ENCODE assay signal across 10 mouse cellular contexts in genomic region chr13:20181321-20181720, GRCm38 (mm10).
DNase-seq lines count a peak whose midpoint lies in the region; ATAC-seq and TF ChIP-seq lines count a peak whose summit lies in the region.
"Had no signal": no experiment of that assay in that cellular context is flagged by ENCODE, and none has a peak within 500 bp of the region (broad histone marks: within the 10 kb centered on the region; RNA-seq: fewer than 3 reads in every experiment).

No protein-coding gene starts in this region.

- no peaks in the 10 kb centered on the region for H3K27me3 ChIP-seq in kidney, embryonic 14.5 days (ENCODE audit: control insufficient read depth, insufficient read depth, low read length)
- H3K27me3 ChIP-seq in thymus, adult 2 months (ENCODE audit: control insufficient read depth, insufficient read depth, low read length) = no peaks in the 10 kb centered on the region
- H3K27me3 ChIP-seq: hindbrain, embryonic 15.5 days; limb, embryonic 13.5 days had no signal

- no peak overlapping the region for H3K9ac ChIP-seq in kidney, embryonic 14.5 days (ENCODE audit: low read depth, low read length)
- H3K9ac ChIP-seq: hindbrain, embryonic 15.5 days; limb, embryonic 13.5 days had no signal

- peak; percentile 61 for DNase-seq in 3T3-L1 (ENCODE audit: low read depth, low spot score)
- DNase-seq in B cell, adult 2 months = peak; percentile 28 to 30
- peak; percentile 62 to 90 for DNase-seq in heart, adult 9 months (ENCODE audit: low spot score in 2 of 2)
- DNase-seq in urinary bladder, postnatal 4 days (ENCODE audit: low spot score in 2 of 2) = no peak
- DNase-seq in frontal cortex, adult 2 months (ENCODE audit: extremely low spot score in 1 of 2, low spot score in 1 of 2) = no peak
- DNase-seq in thymus, adult 2 months = no peak
- DNase-seq: cerebellum, adult 11 months had no signal

- H3K4me1 ChIP-seq in kidney, embryonic 14.5 days (ENCODE audit: control insufficient read depth, insufficient read depth, low read length) = peaks cover 15% of the 10 kb centered on the region; the same call in 1 of the 2 replicates
- peaks cover 19% of the 10 kb centered on the region for H3K4me1 ChIP-seq in thymus, adult 2 months (replicated peaks; ENCODE audit: control insufficient read depth, insufficient read depth, low read length)

- H3K36me3 ChIP-seq in kidney, embryonic 14.5 days (ENCODE audit: control insufficient read depth, insufficient read depth, low read length) = no peaks in the 10 kb centered on the region
- H3K36me3 ChIP-seq in thymus, adult 2 months (ENCODE audit: control insufficient read depth, insufficient read depth, low read length) = no peaks in the 10 kb centered on the region
- H3K36me3 ChIP-seq: hindbrain, embryonic 15.5 days; limb, embryonic 13.5 days had no signal

- TF ChIP-seq CTCF in thymus, adult 2 months (IDR thresholded peaks at IDR 0.05; ENCODE audit: borderline replicate concordance, control insufficient read depth, extremely low read depth, insufficient read depth, low read length, poor library complexity) = no peak

- no peak for TF ChIP-seq POLR2A in thymus, adult 2 months (IDR thresholded peaks at IDR 0.05; ENCODE audit: control insufficient read depth, extremely low read depth, insufficient read depth, low read length, poor library complexity)

- 31% methylated on average over 4 of the region's 4 CpGs for WGBS in kidney, embryonic 14.5 days
- 69% methylated on average over 4 of the region's 4 CpGs for WGBS in thymus, adult 2 months

- no peak overlapping the region for H3K27ac ChIP-seq in kidney, embryonic 14.5 days (ENCODE audit: low read depth, low read length)
- no peak overlapping the region for H3K27ac ChIP-seq in thymus, adult 2 months (ENCODE audit: control insufficient read depth, insufficient read depth, low read length)
- H3K27ac ChIP-seq: hindbrain, embryonic 15.5 days had no signal

- no peaks in the 10 kb centered on the region for H3K9me3 ChIP-seq in kidney, embryonic 14.5 days (ENCODE audit: control insufficient read depth, low read length)
- H3K9me3 ChIP-seq: hindbrain, embryonic 15.5 days; limb, embryonic 13.5 days had no signal

- peak; percentile 45; the same call in 1 of the 2 replicates for ATAC-seq in kidney, embryonic 14.5 days (ENCODE audit: low FRiP score, low TSS enrichment)

- no peak overlapping the region for H3K4me2 ChIP-seq in kidney, embryonic 14.5 days (replicated peaks; ENCODE audit: low read depth, low read length)
- H3K4me2 ChIP-seq: hindbrain, embryonic 15.5 days; limb, embryonic 13.5 days had no signal

- no peak overlapping the region for H3K4me3 ChIP-seq in kidney, embryonic 14.5 days (ENCODE audit: low read length)
- no peak overlapping the region for H3K4me3 ChIP-seq in thymus, adult 2 months (ENCODE audit: control insufficient read depth, insufficient read depth, low read length)
- H3K4me3 ChIP-seq: hindbrain, embryonic 15.5 days; limb, embryonic 13.5 days had no signal

Comparison
In these comparisons a context has a peak if more than half of its experiments do, and no peak if none do; other contexts are left out.
1. DNase-seq: peak in 3T3-L1 (single experiment), B cell, adult 2 months (2 of 2) and heart, adult 9 months (2 of 2); none in urinary bladder, postnatal 4 days (0 of 2), frontal cortex, adult 2 months (0 of 2) and thymus, adult 2 months (single experiment).